Mouse (Mus musculus): ENCODE measurements around the gene Fam20b. TPM values are rescaled to one million over a fixed set of nuclear protein-coding genes. Genes with fewer than 3 reads are reported as not detected.

Fam20b gene
- polyA plus RNA-seq, 1 experiment from 2014 or later = 22.9 TPM

- Histone ChIP-seq H3K27ac (ENCODE audit: low read depth, low read length) (no peak overlapping the region), H3K36me3 (ENCODE audit: control insufficient read depth, insufficient read depth, low read length) (no peaks in the 10 kb centered on the region), H3K27me3 (ENCODE audit: control insufficient read depth, insufficient read depth, low read length) (no peaks in the 10 kb centered on the region), H3K4me1 (replicated peaks; ENCODE audit: control insufficient read depth, insufficient read depth, low read length) (no peaks in the 10 kb centered on the region), H3K9me3 (ENCODE audit: control insufficient read depth, low read length) (no peaks in the 10 kb centered on the region), H3K4me3 (ENCODE audit: low read depth, low read length) (no peak overlapping the region), H3K9ac (ENCODE audit: low read depth, low read length) (no peak overlapping the region), H3K4me2 (replicated peaks; ENCODE audit: low read depth, low read length) (no peak overlapping the region)
- 85% methylated on average over 13 of the region's 13 CpGs for WGBS
- no peak for DNase-seq (ENCODE audit: low spot score)
- ATAC-seq (ENCODE audit: low FRiP score) = no peak
These were observed 64.0 kb downstream of the Fam20b start for GRCm38 (mm10) chr1:156654735-156655530.

- Histone ChIP-seq H3K9me3 (ENCODE audit: control insufficient read depth, low read length) (no peaks in the 10 kb centered on the region), H3K4me3 (ENCODE audit: low read depth, low read length) (no peak overlapping the region), H3K36me3 (ENCODE audit: control insufficient read depth, insufficient read depth, low read length) (no peaks in the 10 kb centered on the region), H3K4me1 (replicated peaks; ENCODE audit: control insufficient read depth, insufficient read depth, low read length) (no peaks in the 10 kb centered on the region), H3K27ac (ENCODE audit: low read depth, low read length) (no peak overlapping the region), H3K27me3 (ENCODE audit: control insufficient read depth, insufficient read depth, low read length) (no peaks in the 10 kb centered on the region), H3K9ac (ENCODE audit: low read depth, low read length) (no peak overlapping the region), H3K4me2 (replicated peaks; ENCODE audit: low read depth, low read length) (no peak overlapping the region)
- DNase-seq (ENCODE audit: low spot score) = no peak
- WGBS = 63% methylated on average over 6 of the region's 6 CpGs
- ATAC-seq (ENCODE audit: low FRiP score) = no peak
These were observed 66.6 kb downstream of the Fam20b start for GRCm38 (mm10) chr1:156652189-156652822.

GRCm38 (mm10) chr1:156650631-156651030 is 68.3 kb downstream of the Fam20b start:
- no peak for DNase-seq (ENCODE audit: low spot score)
- no peaks in the 10 kb centered on the region for H3K4me1 ChIP-seq (replicated peaks; ENCODE audit: control insufficient read depth, insufficient read depth, low read length)
- no peaks in the 10 kb centered on the region for H3K9me3 ChIP-seq (ENCODE audit: control insufficient read depth, low read length)
- H3K36me3 ChIP-seq (ENCODE audit: control insufficient read depth, insufficient read depth, low read length) = no peaks in the 10 kb centered on the region
- H3K9ac ChIP-seq (ENCODE audit: low read depth, low read length) = no peak overlapping the region
- no peaks in the 10 kb centered on the region for H3K27me3 ChIP-seq (ENCODE audit: control insufficient read depth, insufficient read depth, low read length)
- WGBS = 84% methylated on average over 9 of the region's 9 CpGs
- ATAC-seq (ENCODE audit: low FRiP score) = no peak
- no peak overlapping the region for H3K4me3 ChIP-seq (ENCODE audit: low read depth, low read length)
- no peak overlapping the region for H3K4me2 ChIP-seq (replicated peaks; ENCODE audit: low read depth, low read length)
- H3K27ac ChIP-seq (ENCODE audit: low read depth, low read length) = no peak overlapping the region

GRCm38 (mm10) chr1:156648705-156649104 is 70.2 kb downstream of the Fam20b start:
- H3K4me1 ChIP-seq (replicated peaks; ENCODE audit: control insufficient read depth, insufficient read depth, low read length) = no peaks in the 10 kb centered on the region
- no peak overlapping the region for H3K9ac ChIP-seq (ENCODE audit: low read depth, low read length)
- H3K27me3 ChIP-seq (ENCODE audit: control insufficient read depth, insufficient read depth, low read length) = no peaks in the 10 kb centered on the region; the same call in 1 of the 2 replicates
- DNase-seq (ENCODE audit: low spot score) (no peak), ATAC-seq (ENCODE audit: low FRiP score) (no peak)
- H3K4me3 ChIP-seq (ENCODE audit: low read depth, low read length) = no peak overlapping the region
- no peak overlapping the region for H3K27ac ChIP-seq (ENCODE audit: low read depth, low read length)
- no peak overlapping the region for H3K4me2 ChIP-seq (replicated peaks; ENCODE audit: low read depth, low read length)
- 27% methylated on average over 2 of the region's 2 CpGs for WGBS
- H3K9me3 ChIP-seq (ENCODE audit: control insufficient read depth, low read length) = no peaks in the 10 kb centered on the region
- no peaks in the 10 kb centered on the region for H3K36me3 ChIP-seq (ENCODE audit: control insufficient read depth, insufficient read depth, low read length)

- no peak overlapping the region for H3K27ac ChIP-seq (ENCODE audit: low read depth, low read length)
- ATAC-seq (ENCODE audit: low FRiP score) = no peak
- no peaks in the 10 kb centered on the region for H3K36me3 ChIP-seq (ENCODE audit: control insufficient read depth, insufficient read depth, low read length)
- no peaks in the 10 kb centered on the region for H3K4me1 ChIP-seq (replicated peaks; ENCODE audit: control insufficient read depth, insufficient read depth, low read length)
- H3K4me2 ChIP-seq (replicated peaks; ENCODE audit: low read depth, low read length) = no peak overlapping the region
- H3K9me3 ChIP-seq (ENCODE audit: control insufficient read depth, low read length) = no peaks in the 10 kb centered on the region
- DNase-seq (ENCODE audit: low spot score) = no peak
- no peak overlapping the region for H3K4me3 ChIP-seq (ENCODE audit: low read depth, low read length)
- WGBS = 91% methylated on average over 4 of the region's 4 CpGs
- no peaks in the 10 kb centered on the region; the same call in 1 of the 2 replicates for H3K27me3 ChIP-seq (ENCODE audit: control insufficient read depth, insufficient read depth, low read length)
- H3K9ac ChIP-seq (ENCODE audit: low read depth, low read length) = no peak overlapping the region
These were observed 72.9 kb downstream of the Fam20b start for GRCm38 (mm10) chr1:156645971-156646370.

GRCm38 (mm10) chr1:156644780-156645523 is 73.9 kb downstream of the Fam20b start:
- DNase-seq (ENCODE audit: low spot score) = no peak
- no peak for ATAC-seq (ENCODE audit: low FRiP score)
- WGBS = 77% methylated on average over 13 of the region's 13 CpGs
- H3K4me3 ChIP-seq (ENCODE audit: low read depth, low read length) = no peak overlapping the region
- no peaks in the 10 kb centered on the region for H3K4me1 ChIP-seq (replicated peaks; ENCODE audit: control insufficient read depth, insufficient read depth, low read length)
- no peak overlapping the region for H3K4me2 ChIP-seq (replicated peaks; ENCODE audit: low read depth, low read length)
- H3K27me3 ChIP-seq (ENCODE audit: control insufficient read depth, insufficient read depth, low read length) = no peaks in the 10 kb centered on the region; the same call in 1 of the 2 replicates
- H3K9ac ChIP-seq (ENCODE audit: low read depth, low read length) = no peak overlapping the region
- H3K27ac ChIP-seq (ENCODE audit: low read depth, low read length) = no peak overlapping the region
- no peaks in the 10 kb centered on the region for H3K9me3 ChIP-seq (ENCODE audit: control insufficient read depth, low read length)
- H3K36me3 ChIP-seq (ENCODE audit: control insufficient read depth, insufficient read depth, low read length) = no peaks in the 10 kb centered on the region

GRCm38 (mm10) chr1:156644061-156644460 is 74.8 kb downstream of the Fam20b start:
- whole genome bisulfite sequencing = 69% methylated on average over 10 of the region's 10 CpGs

GRCm38 (mm10) chr1:156642813-156643212 is 76.1 kb downstream of the Fam20b start:
- no peak for DNase-seq (ENCODE audit: low spot score)
- H3K36me3 ChIP-seq (ENCODE audit: control insufficient read depth, insufficient read depth, low read length) = no peaks in the 10 kb centered on the region
- H3K4me2 ChIP-seq (replicated peaks; ENCODE audit: low read depth, low read length) = no peak overlapping the region
- H3K27me3 ChIP-seq (ENCODE audit: control insufficient read depth, insufficient read depth, low read length) = no peaks in the 10 kb centered on the region; the same call in 1 of the 2 replicates
- H3K4me3 ChIP-seq (ENCODE audit: low read depth, low read length) = no peak overlapping the region
- H3K4me1 ChIP-seq (replicated peaks; ENCODE audit: control insufficient read depth, insufficient read depth, low read length) = no peaks in the 10 kb centered on the region
- 73% methylated on average over 12 of the region's 12 CpGs for WGBS
- ATAC-seq (ENCODE audit: low FRiP score) = no peak
- no peak overlapping the region for H3K27ac ChIP-seq (ENCODE audit: low read depth, low read length)
- H3K9ac ChIP-seq (ENCODE audit: low read depth, low read length) = no peak overlapping the region
- no peaks in the 10 kb centered on the region for H3K9me3 ChIP-seq (ENCODE audit: control insufficient read depth, low read length)

More at GRCm38 (mm10) chr1:156644061-156644460, 74.8 kb downstream of the Fam20b start:
- H3K4me2 ChIP-seq (replicated peaks; ENCODE audit: low read depth, low read length) = no peak overlapping the region
- no peak overlapping the region for H3K9ac ChIP-seq (ENCODE audit: low read depth, low read length)
- ATAC-seq (ENCODE audit: low FRiP score) = no peak
- no peaks in the 10 kb centered on the region for H3K36me3 ChIP-seq (ENCODE audit: control insufficient read depth, insufficient read depth, low read length)
- no peaks in the 10 kb centered on the region for H3K4me1 ChIP-seq (replicated peaks; ENCODE audit: control insufficient read depth, insufficient read depth, low read length)
- H3K27ac ChIP-seq (ENCODE audit: low read depth, low read length) = no peak overlapping the region
- no peak overlapping the region for H3K4me3 ChIP-seq (ENCODE audit: low read depth, low read length)
- H3K9me3 ChIP-seq (ENCODE audit: control insufficient read depth, low read length) = no peaks in the 10 kb centered on the region
- no peak for DNase-seq (ENCODE audit: low spot score)
- H3K27me3 ChIP-seq (ENCODE audit: control insufficient read depth, insufficient read depth, low read length) = no peaks in the 10 kb centered on the region; the same call in 1 of the 2 replicates
